Mouse (Mus musculus): ENCODE data around the gene Hoxc4.

- TF ChIP-seq ZNF384 (IDR thresholded peaks at IDR 0.05; ENCODE audit: low read depth, low read length) (no peak), ZC3H11A (IDR thresholded peaks at IDR 0.05; ENCODE audit: borderline replicate concordance, low read depth, low read length) (no peak), HCFC1 (IDR thresholded peaks at IDR 0.05; ENCODE audit: borderline replicate concordance, insufficient read depth, low read length) (no peak)
Observed at GRCm38 (mm10) chr15:103034807-103035547, 16.2 kb downstream of the Hoxc4 start.
